Mouse (Mus musculus): ENCODE data around the gene Trmt1. TPM values are rescaled to one million over a fixed set of nuclear protein-coding genes. Genes with fewer than 3 reads are reported as not detected.
A peak's percentile ranks its signal among the peaks of the same experiment; 100 is the strongest.

Gene Trmt1
- polyA plus RNA-seq, 1 experiment from 2014 or later = 72.3 TPM

DNA sequence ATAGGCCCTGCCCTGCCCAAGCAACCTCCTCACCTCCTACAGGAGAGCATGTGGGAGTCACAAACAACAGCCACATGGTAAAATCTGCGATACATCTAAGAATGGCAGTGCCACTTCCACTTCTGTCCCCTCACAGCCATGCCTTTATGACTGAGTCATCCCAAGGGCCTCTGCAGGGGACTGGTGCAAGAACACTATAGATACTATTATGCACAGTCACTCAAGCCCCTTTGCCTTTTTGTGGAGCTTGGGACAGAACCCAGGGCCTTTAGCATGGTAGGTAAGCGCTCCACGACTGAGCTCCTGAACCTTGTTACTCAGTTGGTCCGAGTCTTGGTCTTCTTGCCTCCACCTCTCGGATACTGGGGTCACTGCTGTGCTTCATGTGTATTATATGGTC is 8.8 kb upstream of the Trmt1 start:
- no peaks in the 10 kb centered on the region for H3K27me3 ChIP-seq (ENCODE audit: control insufficient read depth, insufficient read depth, low read length)
- no peak overlapping the region for H3K4me3 ChIP-seq (ENCODE audit: low read depth, low read length)
- ATAC-seq (replicated peaks; ENCODE audit: low FRiP score) = no peak
- H3K4me2 ChIP-seq (ENCODE audit: low read depth, low read length, severe bottlenecking) = no peak overlapping the region
- H3K9me3 ChIP-seq (ENCODE audit: control insufficient read depth, low read length) = no peaks in the 10 kb centered on the region
- 92% methylated on average over 5 of the region's 5 CpGs for WGBS
- DNase-seq (ENCODE audit: low spot score) = no peak
- no peak overlapping the region for H3K9ac ChIP-seq (ENCODE audit: low read length)
- no peaks in the 10 kb centered on the region for H3K4me1 ChIP-seq (replicated peaks; ENCODE audit: control insufficient read depth, insufficient read depth, low read length)
- H3K27ac ChIP-seq (ENCODE audit: low read depth, low read length) = no peak overlapping the region
- peaks cover 9% of the 10 kb centered on the region; the same call in 1 of the 2 replicates for H3K36me3 ChIP-seq (ENCODE audit: control insufficient read depth, insufficient read depth, low read length)

DNA sequence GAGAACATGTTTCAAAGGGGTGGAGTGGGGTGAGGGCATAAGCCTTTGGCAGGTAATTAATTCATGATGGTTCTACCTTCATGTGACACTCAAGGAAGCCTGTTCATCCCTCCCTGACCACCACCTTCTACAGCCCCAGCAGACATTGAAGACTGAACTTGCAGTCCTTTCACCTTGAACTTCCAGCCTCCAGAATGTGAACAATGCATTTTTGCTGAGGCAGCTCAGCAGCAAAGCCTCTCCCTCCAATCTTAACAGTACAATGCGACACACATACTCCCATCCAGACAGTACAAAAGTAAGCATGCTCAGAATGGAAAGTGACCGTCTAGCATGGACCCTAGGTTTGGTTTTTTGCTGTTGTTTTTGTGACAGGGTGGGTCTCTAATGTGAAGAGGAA is 4.6 kb upstream of the Trmt1 start:
- H3K9ac ChIP-seq (ENCODE audit: low read length) = no peak overlapping the region
- no peak overlapping the region for H3K27ac ChIP-seq (ENCODE audit: low read depth, low read length)
- H3K4me1 ChIP-seq (replicated peaks; ENCODE audit: control insufficient read depth, insufficient read depth, low read length) = peaks cover 8% of the 10 kb centered on the region
- H3K36me3 ChIP-seq (ENCODE audit: control insufficient read depth, insufficient read depth, low read length) = no peaks in the 10 kb centered on the region; the same call in 1 of the 2 replicates
- no peak for DNase-seq (ENCODE audit: low spot score)
- H3K4me3 ChIP-seq (ENCODE audit: low read depth, low read length) = no peak overlapping the region
- no peaks in the 10 kb centered on the region for H3K27me3 ChIP-seq (ENCODE audit: control insufficient read depth, insufficient read depth, low read length)
- no peaks in the 10 kb centered on the region for H3K9me3 ChIP-seq (ENCODE audit: control insufficient read depth, low read length)
- WGBS = 85% methylated on average over 2 of the region's 2 CpGs
- no peak for ATAC-seq (replicated peaks; ENCODE audit: low FRiP score)
- no peak overlapping the region for H3K4me2 ChIP-seq (ENCODE audit: low read depth, low read length, severe bottlenecking)

DNA sequence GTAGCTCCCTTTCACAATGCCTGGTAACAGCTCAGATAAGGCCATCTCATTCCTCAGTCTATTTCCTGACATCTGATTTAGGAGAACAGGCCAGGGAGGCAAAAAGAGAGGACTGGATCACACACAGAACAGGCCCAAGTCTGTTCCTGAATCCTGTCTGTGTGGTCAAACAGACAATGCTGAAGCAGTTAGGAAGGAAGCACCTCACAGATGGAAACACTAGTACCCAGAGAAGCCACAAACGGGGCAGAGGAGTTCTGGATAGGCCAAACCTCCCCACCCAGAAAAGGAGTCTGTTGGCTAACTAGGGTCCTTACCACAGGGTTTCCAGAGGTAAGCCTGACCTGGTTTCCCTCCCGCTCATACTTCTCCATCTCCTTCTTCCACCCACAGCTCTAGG is 3.9 kb upstream of the Trmt1 start:
- no peak overlapping the region for H3K27ac ChIP-seq (ENCODE audit: low read depth, low read length)
- 83% methylated on average over 2 of the region's 2 CpGs for WGBS
- H3K27me3 ChIP-seq (ENCODE audit: control insufficient read depth, insufficient read depth, low read length) = no peaks in the 10 kb centered on the region
- no peak overlapping the region for H3K9ac ChIP-seq (ENCODE audit: low read length)
- no peak overlapping the region for H3K4me2 ChIP-seq (ENCODE audit: low read depth, low read length, severe bottlenecking)
- no peaks in the 10 kb centered on the region; the same call in 1 of the 2 replicates for H3K36me3 ChIP-seq (ENCODE audit: control insufficient read depth, insufficient read depth, low read length)
- peaks cover 8% of the 10 kb centered on the region for H3K4me1 ChIP-seq (replicated peaks; ENCODE audit: control insufficient read depth, insufficient read depth, low read length)
- H3K4me3 ChIP-seq (ENCODE audit: low read depth, low read length) = no peak overlapping the region
- DNase-seq (ENCODE audit: low spot score) (no peak), ATAC-seq (replicated peaks; ENCODE audit: low FRiP score) (no peak)
- no peaks in the 10 kb centered on the region for H3K9me3 ChIP-seq (ENCODE audit: control insufficient read depth, low read length)

DNA sequence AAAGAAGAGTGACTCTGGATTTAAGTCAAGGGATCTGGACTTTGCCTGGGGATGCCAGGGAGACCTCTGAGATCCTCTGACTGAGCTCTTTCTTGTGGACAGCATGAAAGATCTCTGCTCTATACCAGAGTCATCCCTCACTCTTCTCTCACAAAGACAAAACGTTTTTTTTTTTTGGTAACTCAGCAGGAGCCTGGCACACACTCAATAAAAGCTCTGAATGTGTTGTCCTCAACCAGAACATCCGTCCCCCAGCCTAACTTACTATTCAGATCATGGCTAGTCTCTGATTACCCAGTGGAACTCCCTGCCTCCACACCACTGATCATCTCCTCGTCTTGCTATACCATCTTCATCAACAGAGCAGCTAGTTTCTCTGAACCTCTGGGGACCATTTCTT is 1.6 kb upstream of the Trmt1 start:
- no peak overlapping the region for H3K27ac ChIP-seq (ENCODE audit: low read depth, low read length)
- no peak overlapping the region for H3K4me2 ChIP-seq (ENCODE audit: low read depth, low read length, severe bottlenecking)
- no peak overlapping the region for H3K4me3 ChIP-seq (ENCODE audit: low read depth, low read length)
- H3K36me3 ChIP-seq (ENCODE audit: control insufficient read depth, insufficient read depth, low read length) = no peaks in the 10 kb centered on the region; the same call in 1 of the 2 replicates
- peaks cover 8% of the 10 kb centered on the region for H3K4me1 ChIP-seq (replicated peaks; ENCODE audit: control insufficient read depth, insufficient read depth, low read length)
- DNase-seq (ENCODE audit: low spot score) (no peak), ATAC-seq (replicated peaks; ENCODE audit: low FRiP score) (no peak)
- H3K27me3 ChIP-seq (ENCODE audit: control insufficient read depth, insufficient read depth, low read length) = no peaks in the 10 kb centered on the region
- no peaks in the 10 kb centered on the region for H3K9me3 ChIP-seq (ENCODE audit: control insufficient read depth, low read length)
- 68% methylated on average over 3 of the region's 3 CpGs for WGBS
- H3K9ac ChIP-seq (ENCODE audit: low read length) = no peak overlapping the region

DNA sequence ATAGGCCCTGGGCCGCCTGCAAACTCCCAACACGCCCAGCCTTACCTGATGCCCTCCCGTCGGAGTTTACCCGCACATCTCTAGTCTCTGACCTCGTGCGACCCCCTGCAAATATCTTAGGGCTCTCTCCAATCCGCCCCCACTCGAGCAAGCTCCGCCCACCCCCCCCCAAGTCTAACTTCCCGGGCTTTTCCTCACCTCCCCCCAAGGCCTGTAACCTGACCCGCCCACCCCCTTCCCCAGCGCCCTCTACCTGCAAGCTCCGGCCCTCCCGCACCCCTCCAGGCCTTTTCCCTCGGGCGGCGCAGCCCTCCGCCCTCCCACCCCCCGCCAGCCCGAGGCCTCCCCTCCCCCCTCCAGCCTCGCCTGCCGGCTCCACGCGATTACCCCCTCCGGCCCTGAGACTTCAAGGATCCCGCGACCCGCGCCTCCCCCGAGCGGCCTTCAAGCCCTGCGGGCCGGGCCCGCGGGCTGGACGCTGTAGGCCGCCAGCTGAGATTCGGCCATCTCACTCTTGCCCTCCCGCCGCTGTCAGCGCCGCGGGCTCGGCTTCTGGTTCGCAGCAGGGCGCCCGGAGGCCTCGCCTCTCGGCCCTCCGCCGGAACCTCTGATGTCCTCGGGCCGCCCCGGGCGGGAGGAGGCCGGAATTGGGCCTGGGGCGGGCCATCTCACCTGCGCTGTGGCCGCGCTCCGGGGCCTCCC is 1.0 kb downstream of the Trmt1 start:
- Histone ChIP-seq H3K27me3 (ENCODE audit: control insufficient read depth, insufficient read depth, low read length) (no peaks in the 10 kb centered on the region), H3K4me3 (ENCODE audit: low read depth, low read length) (peak overlapping the region; percentile 100), H3K27ac (ENCODE audit: low read depth, low read length) (peak overlapping the region; percentile 94), H3K9me3 (ENCODE audit: control insufficient read depth, low read length) (no peaks in the 10 kb centered on the region), H3K4me2 (ENCODE audit: low read depth, low read length, severe bottlenecking) (peak overlapping the region; percentile 64), H3K4me1 (replicated peaks; ENCODE audit: control insufficient read depth, insufficient read depth, low read length) (peaks cover 14% of the 10 kb centered on the region), H3K36me3 (ENCODE audit: control insufficient read depth, insufficient read depth, low read length) (no peaks in the 10 kb centered on the region; the same call in 1 of the 2 replicates), H3K9ac (ENCODE audit: low read length) (peak overlapping the region; percentile 99)
- WGBS = 2% methylated on average over 51 of the region's 62 CpGs
- peak; percentile 83 for DNase-seq (ENCODE audit: low spot score)
- ATAC-seq (replicated peaks; ENCODE audit: low FRiP score) = peak; percentile 50

DNA sequence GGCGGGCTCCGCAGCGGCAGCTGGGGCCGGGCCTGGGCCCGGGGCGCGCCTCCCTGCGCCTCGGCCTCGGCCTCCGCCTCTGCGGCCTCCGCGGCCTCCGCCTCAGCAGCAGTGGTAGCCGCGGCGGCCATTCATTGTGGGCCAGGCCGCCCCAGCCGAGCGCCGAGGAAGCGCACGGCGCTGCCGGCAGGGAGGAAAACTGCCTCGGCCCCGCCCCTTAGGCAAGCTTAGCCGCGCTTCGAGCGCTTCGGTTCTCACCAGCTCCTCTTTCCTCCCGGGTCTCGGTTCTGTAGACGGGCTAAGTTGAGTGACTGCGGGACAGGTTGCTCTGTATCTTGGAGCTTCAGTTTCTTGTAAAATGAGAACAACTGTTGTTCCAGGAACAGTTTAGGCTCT is 1.6 kb downstream of the Trmt1 start, which contains the start of gene Nacc1:
TSS of gene Nacc1 (minus strand) at position 158 of the 396 bp plus-strand sequence.
- Histone ChIP-seq H3K36me3 (ENCODE audit: control insufficient read depth, insufficient read depth, low read length) (no peaks in the 10 kb centered on the region; the same call in 1 of the 2 replicates), H3K4me2 (ENCODE audit: low read depth, low read length, severe bottlenecking) (peak within 1 kb of the TSS; percentile 64), H3K4me3 (ENCODE audit: low read depth, low read length) (peak within 1 kb of the TSS; percentile 100), H3K9ac (ENCODE audit: low read length) (peak within 1 kb of the TSS; percentile 99), H3K27me3 (ENCODE audit: control insufficient read depth, insufficient read depth, low read length) (no peaks in the 10 kb centered on the region), H3K27ac (ENCODE audit: low read depth, low read length) (peak within 1 kb of the TSS; percentile 94), H3K9me3 (ENCODE audit: control insufficient read depth, low read length) (no peaks in the 10 kb centered on the region), H3K4me1 (replicated peaks; ENCODE audit: control insufficient read depth, insufficient read depth, low read length) (peaks cover 14% of the 10 kb centered on the region)
- DNase-seq (ENCODE audit: low spot score) (peak; percentile 94), ATAC-seq (replicated peaks; ENCODE audit: low FRiP score) (peak; percentile 78)
- WGBS = under 1% methylated on average over 32 of the region's 37 CpGs

DNA sequence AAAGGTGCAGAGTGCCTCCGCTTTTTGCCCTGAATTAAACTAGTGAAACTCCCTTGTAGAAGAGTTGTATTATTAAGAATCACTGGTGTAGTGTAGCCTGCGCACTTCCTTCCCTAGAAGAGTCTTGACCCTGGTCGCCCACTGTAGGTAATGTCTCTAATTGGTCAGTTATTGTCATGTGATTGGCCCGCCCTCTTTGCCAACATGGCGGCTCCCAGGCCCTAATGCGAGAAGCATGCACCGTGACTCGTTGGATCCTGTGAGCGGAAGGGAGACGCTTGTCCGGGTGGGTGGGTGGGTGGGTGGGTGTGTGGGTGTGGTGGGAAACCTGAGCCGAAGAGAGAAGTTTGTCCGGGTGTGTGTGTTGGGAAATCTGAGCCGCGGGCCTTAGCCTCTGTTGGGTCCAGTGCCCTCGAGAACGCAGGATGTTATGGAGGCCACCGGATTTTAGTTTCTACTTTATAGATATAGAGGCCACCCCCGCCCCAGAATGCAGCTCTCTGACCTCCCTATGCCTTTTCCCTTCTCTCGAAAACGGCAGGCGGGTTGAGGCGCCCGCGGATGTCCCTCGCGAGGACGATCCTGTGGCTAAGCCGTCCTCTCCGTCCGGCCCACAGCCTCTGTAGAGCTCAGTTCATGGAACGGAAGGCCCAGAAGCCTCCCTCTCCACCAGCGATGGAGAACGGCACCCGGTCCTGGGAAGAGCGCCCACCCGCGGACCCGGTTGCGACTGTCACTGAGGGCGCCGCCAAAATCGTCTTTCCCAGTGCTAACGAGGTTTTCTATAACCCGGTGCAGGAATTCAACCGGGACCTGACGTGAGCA is 3.2 kb downstream of the Trmt1 start:
- H3K4me1 ChIP-seq (replicated peaks; ENCODE audit: control insufficient read depth, insufficient read depth, low read length) = peaks cover 14% of the 10 kb centered on the region
- H3K27me3 ChIP-seq (ENCODE audit: control insufficient read depth, insufficient read depth, low read length) = no peaks in the 10 kb centered on the region
- peak overlapping the region; percentile 68 for H3K9ac ChIP-seq (ENCODE audit: low read length)
- under 1% methylated on average over 47 of the region's 47 CpGs for WGBS
- H3K4me3 ChIP-seq (ENCODE audit: low read depth, low read length) = peak overlapping the region; percentile 76
- peak; percentile 86 for DNase-seq (ENCODE audit: low spot score)
- 0 out of 2 replicates have a peak overlapping the region, but pooled peaks have one; percentile 32 for H3K27ac ChIP-seq (ENCODE audit: low read depth, low read length)
- peak overlapping the region; percentile 71 for H3K4me2 ChIP-seq (ENCODE audit: low read depth, low read length, severe bottlenecking)
- no peaks in the 10 kb centered on the region for H3K36me3 ChIP-seq (ENCODE audit: control insufficient read depth, insufficient read depth, low read length)
- no peaks in the 10 kb centered on the region for H3K9me3 ChIP-seq (ENCODE audit: control insufficient read depth, low read length)
- peak; percentile 83 for ATAC-seq (replicated peaks; ENCODE audit: low FRiP score)

DNA sequence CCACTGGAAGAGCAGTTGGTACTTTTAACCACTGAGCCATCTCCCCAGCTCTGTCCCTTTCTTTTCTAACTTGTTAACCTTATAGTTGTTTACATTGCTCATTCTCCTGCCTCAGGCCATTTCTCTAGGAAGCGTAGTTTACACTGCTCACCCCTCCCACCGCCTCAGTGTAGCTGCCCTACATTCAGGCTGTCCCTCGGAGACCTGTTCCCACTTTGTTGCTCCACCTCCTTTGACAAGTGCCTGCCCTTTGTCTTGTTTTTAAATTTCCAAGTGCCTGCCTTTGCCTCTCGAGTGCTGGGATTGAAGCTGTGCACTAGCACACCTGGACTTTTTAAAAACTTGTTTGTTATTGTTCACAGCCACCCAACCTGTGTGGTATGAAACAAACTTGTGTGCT is 7.2 kb downstream of the Trmt1 start:
- DNase-seq (ENCODE audit: low spot score) = no peak
- H3K9ac ChIP-seq (ENCODE audit: low read length) = no peak overlapping the region
- peaks cover 7% of the 10 kb centered on the region; the same call in 1 of the 2 replicates for H3K4me1 ChIP-seq (replicated peaks; ENCODE audit: control insufficient read depth, insufficient read depth, low read length)
- WGBS = 68% methylated on average over 4 of the region's 4 CpGs
- no peak overlapping the region for H3K4me3 ChIP-seq (ENCODE audit: low read depth, low read length)
- no peak overlapping the region for H3K27ac ChIP-seq (ENCODE audit: low read depth, low read length)
- H3K9me3 ChIP-seq (ENCODE audit: control insufficient read depth, low read length) = no peaks in the 10 kb centered on the region
- no peak for ATAC-seq (replicated peaks; ENCODE audit: low FRiP score)
- peaks cover 3% of the 10 kb centered on the region; the same call in 1 of the 2 replicates for H3K36me3 ChIP-seq (ENCODE audit: control insufficient read depth, insufficient read depth, low read length)
- no peaks in the 10 kb centered on the region for H3K27me3 ChIP-seq (ENCODE audit: control insufficient read depth, insufficient read depth, low read length)
- no peak overlapping the region for H3K4me2 ChIP-seq (ENCODE audit: low read depth, low read length, severe bottlenecking)
